ENCODE assay signal across 12 mouse cellular contexts in genomic region chr11:57535912-57536311, GRCm38 (mm10).
"Had no signal": no experiment of that assay in that cellular context is flagged by ENCODE, and none has a peak within 500 bp of the region (broad histone marks: within the 10 kb centered on the region; RNA-seq: fewer than 3 reads in every experiment).

No protein-coding gene starts in this region.

- H3K27me3 ChIP-seq: limb, embryonic 12.5 days; midbrain, embryonic 12.5 days; neural tube, embryonic 13.5 days had no signal

- H3K4me3 ChIP-seq: limb, embryonic 12.5 days; midbrain, embryonic 12.5 days; neural tube, embryonic 13.5 days had no signal

- DNase-seq: kidney, adult 11 months; kidney, adult 9 months; kidney, postnatal 36 days; lung, embryonic 14.5 days; right cerebral cortex, postnatal 4 days; spleen, adult 18-20 months; thymus, postnatal 36 days had no signal

- H3K9me3 ChIP-seq: limb, embryonic 12.5 days; midbrain, embryonic 12.5 days; neural tube, embryonic 13.5 days had no signal

- H3K4me1 ChIP-seq: limb, embryonic 12.5 days had no signal

- H3K27ac ChIP-seq: kidney, postnatal 0 days; limb, embryonic 12.5 days; liver, embryonic 14.5 days; midbrain, embryonic 12.5 days; neural tube, embryonic 13.5 days had no signal

- H3K4me2 ChIP-seq: limb, embryonic 12.5 days; lung, embryonic 14.5 days; midbrain, embryonic 12.5 days; neural tube, embryonic 13.5 days had no signal

- H3K9ac ChIP-seq: limb, embryonic 12.5 days; liver, embryonic 14.5 days; lung, embryonic 14.5 days; midbrain, embryonic 12.5 days; neural tube, embryonic 13.5 days had no signal
